Mouse (Mus musculus) liver, adult 2 months (tissue): Measurements from ENCODE around the gene Sema3g.

ENCODE experiments used
- CTCF ChIP-seq: fragments of 200-500 bp; IDR thresholded peaks from 2 replicates; pipeline ENCODE4 v1.5.1; 2011; ENCODE audit warnings: low read depth, low read length, control low read depth
- POLR2A ChIP-seq: fragments of 200-500 bp; IDR thresholded peaks from 2 replicates; pipeline ENCODE4 v1.6.1; 2011; ENCODE audit warnings: low read length, control low read depth; ENCODE audit not compliant: insufficient read depth; ENCODE audit errors: extremely low read depth

- no peak for TF ChIP-seq CTCF
- 0 out of 2 replicates have a peak, but pooled peaks have one; percentile 65 for TF ChIP-seq POLR2A
Observed at GRCm38 (mm10) chr14:31206472-31206981, 11.1 kb upstream of the Sema3g start.
